Mouse (Mus musculus) erythroblast, embryonic 14.5 days (primary cell): ENCODE data around the gene Abca4.
"Not testable (repeated sequence)": the region's sequence is repeated elsewhere in the genome, so short reads cannot be mapped to it uniquely, and the experiment has no call there.

Experiments
- GATA1 ChIP-seq: IDR thresholded peaks from 2 replicates; pipeline ENCODE4 v1.6.1; 2012; ENCODE audit warnings: low read length, inconsistent platforms, mixed read lengths
- TAL1 ChIP-seq: IDR thresholded peaks from 3 replicates; pipeline ENCODE4 v1.6.1; 2012; ENCODE audit warnings: low read length, inconsistent platforms, mixed read lengths

- TF ChIP-seq GATA1, TAL1: not testable (repeated sequence)
Observed at GRCm38 (mm10) chr3:122081634-122082033, 37.4 kb downstream of the Abca4 start.
